Mouse (Mus musculus): Measurements from ENCODE around the gene Nufip1. TPM values are rescaled to one million over a fixed set of nuclear protein-coding genes. Genes with fewer than 3 reads are reported as not detected.
A peak's percentile ranks its signal among the peaks of the same experiment; 100 is the strongest.

The Nufip1 gene
- polyA plus RNA-seq (2017; shearing (Covaris generic)) = 1 to 10 TPM; 7.4 to 7.6 TPM

DNA sequence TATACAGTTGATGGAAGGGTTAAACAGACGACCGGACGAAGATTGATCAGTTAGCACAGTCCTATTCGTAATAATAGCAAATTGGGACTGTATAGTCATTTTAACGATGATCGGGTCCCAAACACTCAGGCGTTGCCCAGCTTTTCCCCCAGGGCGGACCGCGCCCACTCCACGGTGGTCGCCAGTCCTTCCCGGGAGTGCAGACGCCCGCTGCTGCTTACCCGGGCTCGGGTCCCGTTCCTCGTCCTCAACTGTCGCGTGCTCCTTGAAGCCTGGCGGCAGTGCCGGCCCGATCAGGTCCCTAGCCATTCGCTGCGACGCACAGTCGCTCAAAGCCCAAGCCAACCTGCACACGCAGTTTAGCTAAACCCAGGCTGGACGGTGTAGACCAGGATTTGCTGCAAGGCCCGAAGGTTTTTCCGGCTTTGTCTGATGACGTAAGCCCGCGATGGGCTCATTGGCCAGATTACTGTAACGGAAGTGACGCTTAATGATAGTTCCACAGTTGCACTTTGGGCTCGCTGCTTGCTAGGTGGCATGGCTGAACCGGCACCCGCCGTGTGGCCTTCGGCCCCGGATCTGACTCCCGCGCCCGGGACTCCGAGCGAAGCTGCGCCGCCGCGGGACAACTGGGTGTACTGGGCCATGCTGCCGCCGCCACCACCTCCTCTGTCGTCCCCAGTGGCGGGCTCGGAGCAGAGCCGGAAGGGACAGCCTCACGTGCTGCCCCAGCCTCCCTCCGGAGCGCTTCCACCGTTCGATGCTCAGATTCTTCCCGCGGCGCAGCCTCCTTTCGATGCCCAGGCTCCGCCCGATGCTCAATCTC is at the start of gene Nufip1, which contains the start of gene Gpalpp1:
Nufip1 (plus strand) TSS at position 496 of the 826 bp plus-strand sequence.
Gpalpp1 (minus strand) TSS at position 365 of the 826 bp plus-strand sequence.
- peak; percentile 98 for ATAC-seq

GRCm38 (mm10) chr14:76067237-76067636 is 43.5 kb upstream of the Nufip1 start:
- ATAC-seq = no peak

DNA sequence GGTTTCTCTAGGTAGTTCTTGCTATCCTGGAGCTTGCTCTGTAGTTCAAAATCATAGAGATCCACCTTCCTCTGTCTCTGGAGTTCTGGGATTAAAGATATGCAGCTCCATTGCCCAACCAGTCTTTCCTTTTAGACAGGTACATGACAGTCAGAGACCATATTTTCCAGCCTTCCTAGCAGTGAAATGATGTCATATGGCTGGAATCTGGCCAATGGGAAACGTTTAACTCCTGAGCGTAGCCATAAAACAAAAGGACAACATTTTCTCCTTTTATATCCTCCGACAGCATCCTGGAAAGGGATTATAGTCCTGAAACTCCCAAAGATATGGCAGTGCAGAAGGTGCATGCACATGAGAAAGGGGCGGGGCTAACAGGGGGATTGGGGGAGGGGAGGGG is 42.4 kb upstream of the Nufip1 start:
- ATAC-seq = no peak

- ATAC-seq = no peak
Observed at GRCm38 (mm10) chr14:76069296-76069695, 41.4 kb upstream of the Nufip1 start.

DNA sequence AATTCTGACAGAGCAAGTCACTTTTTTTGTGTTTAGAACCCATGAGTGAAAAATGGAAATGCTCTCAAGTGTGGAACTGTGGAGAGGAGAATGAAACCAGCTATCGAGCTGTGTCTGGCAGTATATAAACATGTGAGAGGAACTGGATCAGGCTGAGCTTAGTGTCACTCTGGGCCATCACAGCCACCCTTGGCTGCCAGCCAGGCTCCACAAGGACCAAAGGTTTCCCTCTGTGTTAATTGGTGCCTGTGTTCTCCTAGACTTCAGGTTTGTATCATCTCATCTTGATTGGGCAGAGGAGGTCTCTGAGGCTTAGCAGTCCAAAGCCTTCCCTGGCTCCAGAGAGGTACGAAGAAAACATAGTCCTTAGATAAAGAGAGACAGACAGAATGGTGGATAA is 38.1 kb upstream of the Nufip1 start:
- no peak for ATAC-seq

GRCm38 (mm10) chr14:76074206-76074605 is 36.5 kb upstream of the Nufip1 start:
- no peak for ATAC-seq

DNA sequence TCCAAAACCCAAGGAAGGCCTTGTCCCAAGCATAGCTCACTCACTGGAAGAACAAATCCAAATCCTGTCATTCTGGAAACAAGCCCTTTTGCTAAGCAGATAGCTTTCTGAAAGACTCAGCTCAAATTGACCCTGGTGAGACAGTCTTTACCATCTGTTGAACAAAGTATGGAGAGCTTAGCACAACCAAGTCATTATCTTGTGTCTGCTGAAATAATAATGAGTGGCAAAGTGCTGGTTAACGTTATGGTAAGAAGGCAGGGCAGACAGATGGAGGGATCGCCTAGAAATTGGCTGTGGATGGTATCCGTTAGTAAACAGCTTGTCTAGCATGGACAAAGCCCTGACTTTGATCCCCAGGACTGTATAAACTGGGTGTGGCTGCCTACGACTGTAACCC is 35.0 kb upstream of the Nufip1 start:
- ATAC-seq = no peak

DNA sequence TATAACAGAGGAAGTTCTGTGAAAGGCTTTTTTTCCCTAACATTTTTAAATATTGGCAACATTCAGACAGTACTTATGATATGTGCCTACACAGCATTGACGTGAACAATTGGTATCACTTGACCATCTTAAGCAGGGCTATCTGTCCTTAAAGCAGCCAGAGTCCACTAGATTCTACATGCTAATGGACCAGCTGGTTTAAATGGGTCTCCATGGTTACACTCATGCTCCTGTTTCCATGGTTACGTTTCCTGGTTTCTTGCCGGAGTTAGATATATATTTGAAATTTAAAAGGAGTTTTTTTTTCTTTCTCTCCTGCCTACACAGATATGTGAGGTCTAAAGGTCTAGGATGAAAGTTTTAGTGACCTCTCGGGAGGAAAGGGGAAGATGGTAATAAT is 34.1 kb upstream of the Nufip1 start:
- no peak for ATAC-seq

DNA sequence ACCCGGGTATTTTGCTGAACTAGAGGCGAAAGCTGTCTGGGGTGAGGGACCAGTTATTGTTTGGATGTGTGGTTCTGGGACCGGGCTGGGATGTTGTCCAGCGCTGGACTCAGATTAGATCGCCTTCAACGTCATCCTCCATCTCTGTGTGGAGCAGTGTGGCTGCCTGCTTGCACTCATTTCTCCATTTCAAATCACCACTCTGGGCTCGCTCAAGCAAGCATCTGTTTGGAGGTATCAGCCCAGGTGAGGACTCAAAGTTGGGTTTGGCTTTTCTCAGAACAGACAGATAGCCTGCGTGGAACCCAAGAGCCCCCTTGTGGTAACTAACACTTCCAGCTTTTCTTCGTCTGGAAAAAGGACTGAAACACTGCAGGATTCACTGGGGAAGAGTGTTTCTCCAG is 33.6 kb upstream of the Nufip1 start:
- no peak for ATAC-seq

GRCm38 (mm10) chr14:76081451-76081850 is 29.2 kb upstream of the Nufip1 start:
- no peak for ATAC-seq

GRCm38 (mm10) chr14:76082086-76082636 is 28.5 kb upstream of the Nufip1 start:
- ATAC-seq = peak; percentile 59

DNA sequence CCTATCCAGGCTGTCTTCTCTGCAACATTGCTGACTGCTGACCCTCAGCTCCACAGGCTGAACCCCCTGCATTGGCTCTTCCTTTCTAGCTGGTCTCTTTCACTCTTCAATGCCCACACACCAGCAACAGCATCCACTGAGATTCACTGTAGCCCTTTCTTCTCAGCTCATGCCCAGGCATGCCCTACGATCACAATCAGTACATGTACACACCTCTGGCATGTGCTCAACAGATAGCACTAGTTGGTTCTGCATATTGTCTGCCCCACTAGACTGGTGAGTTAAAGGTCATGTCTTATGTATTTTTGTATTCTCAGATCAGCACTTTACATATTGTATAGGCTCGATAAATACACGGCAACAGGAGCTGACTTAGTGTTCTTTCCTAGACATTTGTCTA is 26.5 kb upstream of the Nufip1 start:
- ATAC-seq = no peak

DNA sequence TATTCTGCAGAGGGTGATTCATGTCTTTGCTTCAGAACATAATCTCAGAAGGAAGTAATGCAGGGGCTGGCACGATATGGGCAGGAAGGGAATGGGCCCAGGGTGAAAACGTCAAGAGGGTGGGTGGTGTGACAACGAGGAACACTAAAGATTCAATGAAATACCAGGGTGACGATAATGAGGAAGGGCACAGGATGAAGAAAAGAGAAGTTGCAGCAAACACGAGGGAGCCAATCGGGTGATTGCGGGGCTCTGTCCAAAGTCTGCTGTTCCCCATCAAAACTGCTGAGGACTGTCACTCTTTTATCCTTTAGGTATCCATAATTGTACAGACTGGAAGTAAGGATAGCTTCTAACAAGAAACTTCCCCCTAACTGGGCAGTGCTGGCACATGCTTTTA is 13.4 kb upstream of the Nufip1 start:
- no peak for ATAC-seq

GRCm38 (mm10) chr14:76097815-76098214 is 12.9 kb upstream of the Nufip1 start:
- ATAC-seq = no peak

GRCm38 (mm10) chr14:76099543-76099942 is 11.1 kb upstream of the Nufip1 start:
- no peak for ATAC-seq

- ATAC-seq = no peak
Observed at GRCm38 (mm10) chr14:76115744-76116143, 5.1 kb downstream of the Nufip1 start.

DNA sequence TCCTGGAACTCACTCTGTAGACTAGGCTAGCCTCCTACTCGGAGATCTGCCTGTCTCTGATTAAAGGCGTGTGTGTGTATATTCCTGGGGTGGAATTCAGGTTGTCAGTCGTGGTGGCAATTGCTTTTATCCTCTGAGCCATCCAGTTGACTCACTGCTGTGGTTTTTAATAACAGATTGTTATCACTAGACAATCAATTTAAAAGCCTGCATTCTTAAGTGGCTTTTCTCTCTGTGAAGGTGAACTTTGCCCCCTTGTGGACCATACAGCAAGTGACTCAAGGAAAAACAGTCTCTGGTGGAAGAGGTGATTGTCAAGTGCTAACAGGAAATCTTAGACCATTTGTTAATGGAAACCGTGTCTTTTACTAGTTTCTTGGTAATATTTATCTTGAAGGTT is 8.3 kb downstream of the Nufip1 start:
- peak; percentile 70 for ATAC-seq

DNA sequence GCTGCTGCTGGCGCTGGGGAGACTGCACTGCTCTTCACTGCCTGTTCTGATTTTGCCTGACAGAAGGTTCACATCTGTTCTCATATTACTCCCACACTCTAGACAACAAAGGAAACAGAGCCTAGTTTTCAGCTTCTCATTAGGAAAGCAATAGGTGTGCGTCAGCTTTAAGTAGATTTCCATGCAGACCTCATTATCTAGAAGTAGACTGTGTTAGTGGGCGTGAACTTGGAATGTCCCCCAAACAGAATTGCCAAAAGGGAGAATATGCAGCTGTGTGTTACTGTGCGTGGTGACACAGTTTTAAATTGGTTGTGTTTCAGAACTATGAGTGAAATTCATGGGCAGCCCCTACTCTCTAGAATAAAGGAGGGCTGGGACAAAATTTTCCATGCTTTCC is 9.8 kb downstream of the Nufip1 start:
- ATAC-seq = no peak

GRCm38 (mm10) chr14:76121901-76122662 is 11.4 kb downstream of the Nufip1 start:
- ATAC-seq = peak; percentile 57

DNA sequence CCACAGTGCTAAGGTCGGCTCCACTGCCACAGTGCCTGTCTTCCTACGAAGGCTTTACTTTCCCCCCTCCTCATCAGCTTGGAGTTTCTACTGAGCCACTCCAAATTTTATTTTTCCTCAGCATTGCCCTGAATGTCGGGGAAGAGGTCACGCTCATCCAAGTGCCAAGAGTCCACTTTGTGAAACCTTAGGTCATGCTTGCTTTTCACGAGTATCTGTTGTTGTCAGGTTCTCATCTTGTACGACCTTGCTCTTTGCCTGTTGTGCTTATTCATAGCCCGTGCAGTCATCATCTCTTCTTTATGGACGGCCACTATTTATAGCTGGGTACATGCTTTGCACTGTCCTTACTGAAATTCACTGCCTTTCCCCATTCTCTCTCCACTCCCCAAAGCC is 12.0 kb downstream of the Nufip1 start:
- ATAC-seq = no peak

GRCm38 (mm10) chr14:76127311-76127710 is 16.6 kb downstream of the Nufip1 start:
- ATAC-seq = no peak

GRCm38 (mm10) chr14:76128174-76128573 is 17.5 kb downstream of the Nufip1 start:
- no peak for ATAC-seq

GRCm38 (mm10) chr14:76134975-76135374 is 24.3 kb downstream of the Nufip1 start:
- no peak for ATAC-seq

- no peak for ATAC-seq
Observed at GRCm38 (mm10) chr14:76145248-76145647, 34.6 kb downstream of the Nufip1 start.

Measured in activated CD4-positive, CD25-positive, alpha-beta regulatory T cell, adult 4 months (primary cell).